Mouse (Mus musculus) erythroid progenitor cell, adult 5-6 weeks (primary cell): ENCODE measurements around the gene Casq2. TPM values are rescaled to one million over a fixed set of nuclear protein-coding genes. Genes with fewer than 3 reads are reported as not detected.

Experiments used
- ATAC-seq: replicated peaks from 2 replicates; pipeline ENCODE4 v1.8.0; 2016; ENCODE audit warnings: moderate number of reproducible peaks, mild to moderate bottlenecking, moderate TSS enrichment, inconsistent platforms; ENCODE audit not compliant: poor library complexity, low FRiP score, severe bottlenecking
- total RNA-seq, 2 experiments: library from RNA; stranded (forward) in 1 of 2; stranded (reverse) in 1 of 2; fragments of 150-400 nt in 1 of 2; fragments of 186-747, 209-891 nt in 1 of 2; gene quantifications; 2 replicates each; pipeline versions ENCODE4 v1.2.3 to v1.2.4; 2015 to 2017; ENCODE audit warnings: low replicate concordance in 2 of 2

Gene Casq2
- not detected in 2 replicates for total RNA-seq (2015; ENCODE audit: low replicate concordance)
- total RNA-seq (2017; ENCODE audit: low replicate concordance), result 1.5 TPM in 1 of 2 replicates, not detected in the other

GRCm38 (mm10) chr3:102086283-102086682 lies at the start of gene Casq2:
Gene Casq2, plus strand, starts transcription at chr3:102086415.
- no peak for ATAC-seq

- ATAC-seq, result no peak
Measured at GRCm38 (mm10) chr3:102037806-102038205, 48.4 kb upstream of the Casq2 start.

GRCm38 (mm10) chr3:102038608-102039007 lies 47.6 kb upstream of the Casq2 start:
- ATAC-seq, result no peak

- no peak for ATAC-seq
Measured at GRCm38 (mm10) chr3:102041632-102042031, 44.6 kb upstream of the Casq2 start.

- no peak for ATAC-seq
Measured at GRCm38 (mm10) chr3:102045071-102045470, 41.1 kb upstream of the Casq2 start.

GRCm38 (mm10) chr3:102047532-102047931 lies 38.7 kb upstream of the Casq2 start:
- ATAC-seq, result no peak

- ATAC-seq, result no peak
Measured at GRCm38 (mm10) chr3:102049207-102050104, 36.8 kb upstream of the Casq2 start.

GRCm38 (mm10) chr3:102052036-102052435 lies 34.2 kb upstream of the Casq2 start:
- ATAC-seq, result no peak

- ATAC-seq, result no peak
Measured at GRCm38 (mm10) chr3:102053293-102053692, 32.9 kb upstream of the Casq2 start.

- no peak for ATAC-seq
Measured at GRCm38 (mm10) chr3:102055878-102056277, 30.3 kb upstream of the Casq2 start.

GRCm38 (mm10) chr3:102060065-102060464 lies 26.1 kb upstream of the Casq2 start:
- no peak for ATAC-seq

GRCm38 (mm10) chr3:102061923-102062670 lies 24.1 kb upstream of the Casq2 start:
- no peak for ATAC-seq

GRCm38 (mm10) chr3:102062671-102063010 lies 23.6 kb upstream of the Casq2 start:
- ATAC-seq, result no peak

GRCm38 (mm10) chr3:102063273-102064120 lies 22.7 kb upstream of the Casq2 start:
- ATAC-seq, result no peak

GRCm38 (mm10) chr3:102064566-102064965 lies 21.6 kb upstream of the Casq2 start:
- no peak for ATAC-seq

GRCm38 (mm10) chr3:102067306-102067705 lies 18.9 kb upstream of the Casq2 start:
- no peak for ATAC-seq

GRCm38 (mm10) chr3:102067861-102068260 lies 18.4 kb upstream of the Casq2 start:
- no peak for ATAC-seq

- no peak for ATAC-seq
Measured at GRCm38 (mm10) chr3:102069260-102069659, 17.0 kb upstream of the Casq2 start.

GRCm38 (mm10) chr3:102069686-102070085 lies 16.5 kb upstream of the Casq2 start:
- ATAC-seq, result no peak

GRCm38 (mm10) chr3:102070360-102070759 lies 15.9 kb upstream of the Casq2 start:
- ATAC-seq, result no peak
